Mouse (Mus musculus) heart, adult 2 months (tissue): Measurements from ENCODE around the gene N4bp3.

Experiments
- EP300 ChIP-seq: fragments of 200-500 bp; IDR thresholded peaks from 2 replicates; pipeline ENCODE4 v1.6.1; 2011; ENCODE audit warnings: low read depth, low read length, control low read depth; ENCODE audit not compliant: insufficient read depth
- POLR2A ChIP-seq: fragments of 200-500 bp; IDR thresholded peaks from 2 replicates; pipeline ENCODE4 v1.6.1; 2011; ENCODE audit warnings: mild to moderate bottlenecking, low read depth, low read length, control low read depth; ENCODE audit not compliant: insufficient read depth

DNA sequence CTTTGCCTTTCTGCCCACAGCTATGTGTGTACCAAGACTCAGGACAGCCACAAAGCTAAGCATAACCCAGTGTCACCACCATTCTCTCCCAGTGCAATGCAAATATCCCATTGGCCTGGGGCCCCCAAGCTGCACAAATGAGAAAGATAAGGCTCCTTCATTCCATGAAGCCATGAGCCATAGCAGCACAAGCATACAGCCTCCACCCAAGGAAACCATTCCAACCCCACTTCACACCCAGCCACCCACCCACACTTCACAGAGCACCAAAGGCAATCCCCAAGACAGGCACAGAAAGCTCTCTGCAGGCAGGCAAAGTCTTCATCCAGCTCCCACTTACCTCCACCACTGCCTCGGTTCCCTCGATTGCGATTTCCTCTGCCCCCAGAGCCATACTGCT lies 48.4 kb downstream of the N4bp3 start:
- TF ChIP-seq POLR2A (no peak), EP300 (no peak)
